Mouse (Mus musculus) midbrain, postnatal 0 days (tissue): ENCODE measurements around the gene H3f3a. TPM values are rescaled to one million over a fixed set of nuclear protein-coding genes. Genes with fewer than 3 reads are reported as not detected.
A peak's percentile ranks its signal among the peaks of the same experiment; 100 is the strongest.

Source experiments
- ATAC-seq: fragments of 200-750 bp; cut with Nextera tagmentation; 2 replicates; pipeline ENCODE4 v1.8.0; 2017; ENCODE audit warnings: moderate number of reproducible peaks, mild to moderate bottlenecking, moderate TSS enrichment, moderate library complexity; ENCODE audit not compliant: low FRiP score
- DNase-seq: peaks from one replicate; pipeline ENCODE4 v3.0.0-alpha.2; 2015; ENCODE audit warnings: low spot score
- H3K27ac ChIP-seq: fragments of 300-500 bp; sonication (generic); 2 replicates; pipeline ENCODE4 v1.5.1; 2014; ENCODE audit warnings: low read depth, mild to moderate bottlenecking, low read length, mixed read lengths
- H3K27me3 ChIP-seq: fragments of 300-500 bp; sonication (generic); 2 replicates; pipeline ENCODE4 v1.6.1; 2014; ENCODE audit warnings: low read length, control low read depth, mixed read lengths; ENCODE audit not compliant: insufficient read depth
- H3K36me3 ChIP-seq: fragments of 300-500 bp; sonication (generic); 2 replicates; pipeline ENCODE4 v1.6.1; 2014; ENCODE audit warnings: low read length, control low read depth, mixed read lengths; ENCODE audit not compliant: insufficient read depth
- H3K4me1 ChIP-seq: fragments of 300-500 bp; sonication (generic); 2 replicates; pipeline ENCODE4 v1.6.1; 2014; ENCODE audit warnings: mild to moderate bottlenecking, control low read depth, antibody characterized with exemption, low read length, mixed read lengths; ENCODE audit not compliant: insufficient read depth
- H3K4me2 ChIP-seq: fragments of 300-500 bp; sonication (generic); 2 replicates; pipeline ENCODE4 v1.6.1; 2014; ENCODE audit warnings: low read depth, mild to moderate bottlenecking, low read length, mixed read lengths; ENCODE audit not compliant: poor library complexity, severe bottlenecking
- H3K4me3 ChIP-seq: fragments of 300-500 bp; sonication (generic); 2 replicates; pipeline ENCODE4 v1.5.1; 2014; ENCODE audit warnings: low read depth, mild to moderate bottlenecking, low read length, moderate library complexity
- H3K9ac ChIP-seq: fragments of 300-500 bp; sonication (generic); replicated peaks from 2 replicates; pipeline ENCODE4 v1.6.1; 2014; ENCODE audit warnings: mild to moderate bottlenecking, low read length, moderate library complexity, mixed read lengths; ENCODE audit not compliant: poor library complexity, severe bottlenecking
- H3K9me3 ChIP-seq: fragments of 300-500 bp; sonication (generic); 2 replicates; pipeline ENCODE4 v1.6.1; 2016; ENCODE audit warnings: low read length, control low read depth
- CTCF ChIP-seq: IDR thresholded peaks from 2 replicates; pipeline ENCODE4 v1.5.1; 2016; ENCODE audit warnings: antibody characterized with exemption, mild to moderate bottlenecking
- WGBS: fragments of 180-500 bp; shearing (Covaris S2); extraction: QIAGEN DNeasy Blood & Tissue Kit; methylation state at CpG from one replicate; pipeline ENCODE4 v1.1.7; 2014; 5-methylcytosine and 5-hydroxymethylcytosine counted together
- polyA plus RNA-seq: library from polyadenylated mRNA; unstranded; fragments of >200 nt; fragmentation: Nextera tagmentation; extraction: Ambion mirVana; gene quantifications from 2 replicates; pipeline ENCODE4 v1.2.1, GENCODE M21; 2015
- total RNA-seq: library from RNA; depleted of rRNA; stranded (reverse); fragments of >200 nt; gene quantifications from 2 replicates; pipeline ENCODE4 v1.2.3, GENCODE M21; 2014

Gene H3f3a
- total and polyA plus RNA-seq, 2 experiments from 2014 or later = 1,783 to 2,039 TPM

DNA sequence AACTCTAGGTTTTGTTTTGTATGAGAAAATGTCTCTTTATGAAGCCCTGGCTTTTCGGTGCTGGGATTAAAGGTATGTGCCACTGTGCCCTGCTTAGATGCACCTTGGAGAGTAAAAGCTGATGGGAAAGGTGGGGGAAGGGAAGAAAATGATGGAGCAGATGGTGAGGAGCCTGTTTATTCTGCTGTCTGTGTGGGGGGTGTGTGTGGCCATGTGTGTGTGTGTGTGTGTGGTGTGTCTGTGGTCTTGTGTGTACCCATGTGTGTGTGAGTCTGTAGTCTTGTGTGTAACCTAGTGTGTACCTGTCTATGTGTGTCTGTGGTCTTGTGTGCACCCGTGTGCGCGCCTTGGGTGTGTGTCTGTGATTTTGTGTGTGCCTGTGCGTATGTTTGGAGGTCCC, 15.1 kb downstream of the H3f3a start:
- H3K4me2 ChIP-seq = no peak overlapping the region
- H3K36me3 ChIP-seq = peaks cover 18% of the 10 kb centered on the region
- no peak overlapping the region for H3K27ac ChIP-seq
- ATAC-seq (no peak), DNase-seq (no peak)
- H3K4me1 ChIP-seq = no peaks in the 10 kb centered on the region
- H3K27me3 ChIP-seq = no peaks in the 10 kb centered on the region
- no peak overlapping the region for H3K4me3 ChIP-seq
- no peak overlapping the region for H3K9ac ChIP-seq
- TF ChIP-seq CTCF = no peak
- H3K9me3 ChIP-seq = no peaks in the 10 kb centered on the region
- WGBS = 96% methylated on average over 5 of the region's 5 CpGs

GRCm38 (mm10) chr1:180794170-180794569, 19.6 kb downstream of the H3f3a start:
- Histone ChIP-seq H3K27me3 (no peaks in the 10 kb centered on the region), H3K36me3 (no peaks in the 10 kb centered on the region), H3K4me1 (no peaks in the 10 kb centered on the region), H3K9me3 (no peaks in the 10 kb centered on the region), H3K9ac (0 out of 2 replicates have a peak overlapping the region, but pooled peaks have one; percentile 9), H3K4me2 (peak overlapping the region; percentile 75), H3K4me3 (peak overlapping the region; percentile 33), H3K27ac (no peak overlapping the region)
- DNase-seq = peak; percentile 50
- 2% methylated on average over 21 of the region's 21 CpGs for WGBS
- TF ChIP-seq CTCF = peak; percentile 25; the same call in 1 of the 2 replicates
- peak; percentile 89 for ATAC-seq

DNA sequence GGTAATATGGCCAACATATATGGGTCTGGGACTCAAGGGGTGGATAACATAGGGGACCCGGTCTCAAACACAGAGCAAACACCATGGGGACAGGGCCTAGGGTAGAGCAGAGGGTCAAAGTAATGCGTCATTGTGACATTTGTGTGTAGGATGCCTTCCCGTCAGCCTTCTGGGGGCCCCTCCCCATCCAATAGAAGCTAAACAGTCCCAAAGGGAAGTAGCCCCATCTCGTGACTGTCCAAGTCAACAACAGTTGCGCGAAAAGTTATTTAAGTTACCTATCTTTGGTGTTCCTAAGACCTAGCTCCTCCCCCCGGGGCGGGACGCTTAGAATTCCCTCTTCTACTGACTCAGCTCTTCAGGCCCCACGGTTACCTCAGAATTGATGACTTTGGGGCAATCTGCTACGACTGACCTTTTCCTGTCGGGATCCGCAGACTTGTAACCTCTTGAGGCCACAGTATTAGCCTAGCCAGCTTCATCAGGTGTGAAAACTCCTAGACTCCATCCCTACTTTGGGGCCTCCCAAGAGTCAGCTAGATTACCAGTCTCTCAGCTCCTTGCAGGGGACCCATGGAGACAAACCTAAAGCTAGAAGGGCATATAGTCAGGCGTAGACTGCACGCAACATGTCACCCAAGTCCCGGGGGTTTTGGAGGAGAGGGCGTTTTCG, 20.2 kb downstream of the H3f3a start:
- 0 out of 2 replicates have a peak, but pooled peaks have one; percentile 14 for TF ChIP-seq CTCF
- peak overlapping the region; percentile 33 for H3K4me3 ChIP-seq
- no peak for DNase-seq
- H3K9me3 ChIP-seq = no peaks in the 10 kb centered on the region
- H3K36me3 ChIP-seq = no peaks in the 10 kb centered on the region
- 0 out of 2 replicates have a peak overlapping the region, but pooled peaks have one; percentile 9 for H3K9ac ChIP-seq
- no peak overlapping the region for H3K27ac ChIP-seq
- H3K4me2 ChIP-seq = peak overlapping the region; percentile 75
- H3K4me1 ChIP-seq = no peaks in the 10 kb centered on the region
- H3K27me3 ChIP-seq = no peaks in the 10 kb centered on the region
- peak; percentile 38 for ATAC-seq
- 15% methylated on average over 18 of the region's 18 CpGs for WGBS

DNA sequence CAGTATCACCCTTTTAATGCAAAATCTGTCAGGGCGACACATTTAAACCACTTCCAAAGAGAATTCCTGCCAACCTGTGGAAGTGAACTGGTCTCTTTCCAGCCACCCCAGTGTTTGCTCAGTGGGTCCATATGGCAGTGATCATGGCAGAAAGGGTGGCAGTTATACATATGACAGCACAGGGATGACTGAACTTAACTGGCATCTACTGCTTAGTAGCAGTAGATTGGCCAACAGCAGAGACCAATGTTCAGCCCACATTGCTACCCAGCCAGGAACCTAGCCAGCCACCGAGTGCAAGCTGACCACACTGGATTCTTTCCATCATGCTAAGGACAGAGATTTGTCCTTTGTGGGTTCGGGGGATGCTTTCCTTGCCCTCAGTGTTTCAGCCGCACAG, 20.9 kb downstream of the H3f3a start:
- no peak overlapping the region for H3K27ac ChIP-seq

GRCm38 (mm10) chr1:180791821-180792480, 21.8 kb downstream of the H3f3a start:
- DNase-seq = no peak
- no peak for ATAC-seq
- Histone ChIP-seq H3K36me3 (no peaks in the 10 kb centered on the region), H3K4me3 (no peak overlapping the region), H3K27me3 (no peaks in the 10 kb centered on the region), H3K27ac (no peak overlapping the region), H3K9ac (no peak overlapping the region), H3K9me3 (no peaks in the 10 kb centered on the region), H3K4me2 (no peak overlapping the region), H3K4me1 (no peaks in the 10 kb centered on the region)
- 82% methylated on average over 14 of the region's 14 CpGs for WGBS
- TF ChIP-seq CTCF = no peak

More for the DNA sequence above, 20.9 kb downstream of the H3f3a start:
- no peak for ATAC-seq
- WGBS = 91% methylated on average over 4 of the region's 4 CpGs
- no peak for DNase-seq
- no peak for TF ChIP-seq CTCF
- Histone ChIP-seq H3K9me3 (no peaks in the 10 kb centered on the region), H3K27me3 (no peaks in the 10 kb centered on the region), H3K4me3 (no peak overlapping the region), H3K9ac (no peak overlapping the region), H3K4me1 (no peaks in the 10 kb centered on the region), H3K4me2 (no peak overlapping the region), H3K36me3 (no peaks in the 10 kb centered on the region)

- Histone ChIP-seq H3K4me2 (no peak overlapping the region), H3K27ac (no peak overlapping the region), H3K36me3 (no peaks in the 10 kb centered on the region), H3K4me3 (no peak overlapping the region), H3K9ac (no peak overlapping the region), H3K4me1 (no peaks in the 10 kb centered on the region), H3K9me3 (no peaks in the 10 kb centered on the region), H3K27me3 (no peaks in the 10 kb centered on the region)
- ATAC-seq (no peak), DNase-seq (no peak)
- no peak for TF ChIP-seq CTCF
- 18% methylated on average over 3 of the region's 3 CpGs for WGBS
These were observed 30.2 kb downstream of the H3f3a start for GRCm38 (mm10) chr1:180783580-180783928.
